Mouse (Mus musculus): Measurements from ENCODE around the gene Eif3b.

DNA sequence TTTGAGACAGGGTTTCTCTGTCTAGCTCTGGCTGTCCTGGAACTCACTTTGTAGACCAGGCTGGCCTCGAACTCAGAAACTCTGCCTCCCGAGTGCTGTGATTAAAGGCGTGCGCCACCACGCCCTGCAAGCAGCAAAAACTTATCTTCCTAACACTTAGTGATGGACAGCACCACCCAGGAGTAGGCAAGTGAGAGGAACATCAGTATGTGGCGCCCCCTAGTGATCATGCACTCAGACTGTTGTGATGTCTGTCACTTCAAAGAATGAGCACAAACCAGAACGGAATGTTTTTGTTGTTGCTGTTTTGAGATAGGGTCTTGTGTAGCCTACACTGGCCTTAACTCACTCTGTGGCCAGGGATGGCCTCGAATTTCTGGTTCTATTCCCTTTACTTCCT lies 7.8 kb upstream of the Eif3b start:
- TF ChIP-seq POLR2A (IDR thresholded peaks at IDR 0.05; ENCODE audit: insufficient read depth, low read depth, low read length) (no peak), CTCF (IDR thresholded peaks at IDR 0.05; ENCODE audit: insufficient read depth, low read depth, low read length) (no peak)
